Mouse (Mus musculus) lung, postnatal 0 days (tissue): ENCODE measurements around the gene Hist1h4a. TPM values are rescaled to one million over a fixed set of nuclear protein-coding genes. Genes with fewer than 3 reads are reported as not detected.
"Not testable (repeated sequence)": the region's sequence is repeated elsewhere in the genome, so short reads cannot be mapped to it uniquely, and the experiment has no call there.

Experiments used
- ATAC-seq: fragments of 200-750 bp; cut with Nextera tagmentation; 2 replicates; pipeline ENCODE4 v1.8.0; 2017; ENCODE audit warnings: moderate library complexity
- DNase-seq: peaks from one replicate; pipeline ENCODE4 v3.0.0-alpha.2; 2016; ENCODE audit warnings: low spot score
- H3K27ac ChIP-seq: fragments of 300-500 bp; sonication (generic); 2 replicates; pipeline ENCODE4 v1.5.1; 2014; ENCODE audit warnings: antibody characterized with exemption, mild to moderate bottlenecking, low read length, mixed read lengths
- H3K27me3 ChIP-seq: fragments of 300-500 bp; sonication (generic); replicated peaks from 2 replicates; pipeline ENCODE4 v1.6.1; 2014; ENCODE audit warnings: low read length, mixed read lengths; ENCODE audit not compliant: insufficient read depth
- H3K36me3 ChIP-seq: fragments of 300-500 bp; sonication (generic); 2 replicates; pipeline ENCODE4 v1.6.1; 2014; ENCODE audit warnings: low read length, mixed read lengths; ENCODE audit not compliant: insufficient read depth
- H3K4me1 ChIP-seq: fragments of 300-500 bp; sonication (generic); 2 replicates; pipeline ENCODE4 v1.6.1; 2014; ENCODE audit warnings: antibody characterized with exemption, low read depth, low read length, mixed read lengths; ENCODE audit not compliant: insufficient read depth
- H3K4me2 ChIP-seq: fragments of 300-500 bp; sonication (generic); replicated peaks from 2 replicates; pipeline ENCODE4 v1.6.1; 2014; ENCODE audit warnings: low read depth, mild to moderate bottlenecking, low read length, moderate library complexity, mixed read lengths
- H3K4me3 ChIP-seq: fragments of 300-500 bp; sonication (generic); 2 replicates; pipeline ENCODE4 v1.5.1; 2014; ENCODE audit warnings: low read depth, low read length
- H3K9ac ChIP-seq: fragments of 300-500 bp; sonication (generic); replicated peaks from 2 replicates; pipeline ENCODE4 v1.6.1; 2014; ENCODE audit warnings: low read depth, mild to moderate bottlenecking
- H3K9me3 ChIP-seq: fragments of 300-500 bp; sonication (generic); 2 replicates; pipeline ENCODE4 v1.6.1; 2016; ENCODE audit warnings: low read length, mixed read lengths
- CTCF ChIP-seq: IDR thresholded peaks from 2 replicates; pipeline ENCODE4 v1.5.1; 2016; ENCODE audit warnings: antibody characterized with exemption, mild to moderate bottlenecking
- EP300 ChIP-seq: IDR thresholded peaks from 2 replicates; pipeline ENCODE4 v1.6.1; 2016; ENCODE audit warnings: antibody characterized with exemption, mild to moderate bottlenecking, control low read depth
- WGBS: fragments of 180-500 bp; shearing (Covaris S2); extraction: QIAGEN DNeasy Blood & Tissue Kit; methylation state at CpG from one replicate; pipeline ENCODE4 v1.1.7; 2014; 5-methylcytosine and 5-hydroxymethylcytosine counted together
- polyA plus RNA-seq: library from polyadenylated mRNA; unstranded; fragments of >200 nt; fragmentation: Nextera tagmentation; extraction: Ambion mirVana; gene quantifications from 2 replicates; pipeline ENCODE4 v1.2.1, GENCODE M21; 2015

Gene Hist1h4a
- polyA plus RNA-seq, 1 experiment from 2014 or later: 0.26 TPM

DNA sequence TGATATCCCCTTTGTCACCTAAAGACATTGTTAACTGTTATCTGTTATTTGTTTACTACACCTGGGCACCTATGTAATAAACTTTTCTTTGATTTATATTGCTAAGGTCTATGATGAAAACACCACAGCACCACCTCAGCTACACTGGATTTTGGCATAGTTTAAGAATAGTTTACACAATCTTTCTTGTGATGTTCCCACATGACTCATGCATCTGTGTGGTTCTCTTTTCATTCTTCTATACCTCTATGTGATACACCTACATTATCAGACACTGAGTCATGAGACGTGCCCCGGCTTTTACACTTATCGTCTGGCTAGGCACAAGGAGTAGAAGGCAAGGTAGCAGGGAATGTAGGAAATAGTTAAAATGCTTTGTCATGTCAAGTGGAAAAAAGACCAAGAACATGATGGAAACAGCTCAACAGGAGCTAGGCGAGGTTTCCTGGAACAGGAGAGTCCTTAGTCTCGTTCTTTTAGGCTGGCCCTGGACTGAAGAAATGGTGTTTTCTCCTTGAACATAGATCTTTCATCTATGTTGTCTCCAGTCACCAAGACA is 11.4 kb downstream of the Hist1h4a start:
- no peak overlapping the region for H3K27ac ChIP-seq
- WGBS: 86% methylated on average over 5 of the region's 5 CpGs

DNA sequence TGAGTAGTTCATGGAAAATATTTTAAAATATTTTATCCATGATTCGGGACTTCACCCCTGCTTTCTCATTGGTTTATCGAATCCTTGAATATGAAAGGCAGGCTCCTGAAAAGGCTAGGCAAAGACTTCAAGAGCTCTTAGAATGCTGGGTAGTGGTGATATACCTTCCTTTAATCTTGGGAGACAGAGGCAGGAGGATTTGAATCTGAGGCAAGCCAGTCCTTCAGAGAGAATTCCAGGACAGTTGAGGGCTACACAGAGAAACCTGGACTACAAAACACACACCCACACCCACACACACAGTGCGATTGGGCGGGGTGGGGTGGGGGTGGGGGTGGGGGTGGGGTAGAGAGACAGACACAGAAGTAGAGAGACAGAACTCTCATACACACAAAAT is 13.1 kb downstream of the Hist1h4a start:
- Histone ChIP-seq H3K9me3 (no peaks in the 10 kb centered on the region), H3K27me3 (no peaks in the 10 kb centered on the region), H3K4me2 (no peak overlapping the region), H3K4me3 (no peak overlapping the region), H3K36me3 (no peaks in the 10 kb centered on the region), H3K4me1 (no peaks in the 10 kb centered on the region; the same call in 1 of the 2 replicates), H3K27ac (no peak overlapping the region), H3K9ac (no peak overlapping the region)
- WGBS: 3% methylated on average over 4 of the region's 4 CpGs
- ATAC-seq: no peak
- TF ChIP-seq EP300 (no peak), CTCF (no peak)
- no peak for DNase-seq

More for the DNA sequence above, 11.4 kb downstream of the Hist1h4a start:
- H3K9me3 ChIP-seq: no peaks in the 10 kb centered on the region
- no peak for TF ChIP-seq CTCF
- TF ChIP-seq EP300: peak; percentile 52; the same call in 1 of the 2 replicates
- ATAC-seq: no peak
- no peaks in the 10 kb centered on the region; the same call in 1 of the 2 replicates for H3K4me1 ChIP-seq
- H3K36me3 ChIP-seq: no peaks in the 10 kb centered on the region
- H3K9ac ChIP-seq: no peak overlapping the region
- DNase-seq: no peak
- no peak overlapping the region for H3K4me2 ChIP-seq
- no peaks in the 10 kb centered on the region for H3K27me3 ChIP-seq
- H3K4me3 ChIP-seq: no peak overlapping the region

DNA sequence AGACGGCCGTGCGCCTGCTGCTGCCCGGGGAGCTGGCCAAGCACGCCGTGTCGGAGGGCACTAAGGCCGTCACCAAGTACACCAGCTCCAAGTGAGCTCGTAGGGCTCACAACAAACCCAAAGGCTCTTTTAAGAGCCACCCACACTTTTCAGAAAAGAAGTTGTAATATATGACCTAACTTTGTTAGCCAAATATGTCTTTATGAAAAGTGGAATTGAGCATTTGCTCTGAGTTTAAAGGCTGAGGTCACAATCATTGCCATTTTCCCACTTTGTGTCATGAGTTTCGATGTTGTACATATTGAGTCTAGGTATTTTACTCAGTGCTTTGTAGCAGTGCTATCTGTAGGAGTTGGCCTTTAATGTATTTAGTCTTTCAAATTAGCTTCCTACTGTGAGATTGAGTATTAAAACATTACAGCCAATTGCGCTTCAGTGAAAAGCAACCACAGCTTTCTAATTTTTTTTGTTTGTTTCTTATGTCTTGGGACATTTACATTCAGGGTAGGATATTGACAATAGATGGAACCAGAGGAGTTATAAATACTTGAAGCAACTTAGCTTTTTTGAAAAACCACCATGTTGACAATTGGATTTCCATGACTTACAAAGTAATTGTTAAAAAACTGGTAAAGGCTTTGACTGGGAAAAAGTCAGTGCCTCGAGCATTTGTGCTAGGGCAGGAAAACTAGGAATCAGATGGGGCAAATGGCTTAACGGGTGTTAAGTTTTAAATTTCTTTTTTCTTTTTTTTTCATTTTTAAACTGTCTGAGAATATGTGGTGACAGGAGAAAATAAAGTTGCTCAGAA is 13.7 kb downstream of the Hist1h4a start:
- Histone ChIP-seq H3K27ac (peak overlapping the region; percentile 91), H3K9me3 (no peaks in the 10 kb centered on the region), H3K4me1 (no peaks in the 10 kb centered on the region; the same call in 1 of the 2 replicates), H3K27me3 (no peaks in the 10 kb centered on the region), H3K9ac (no peak overlapping the region), H3K4me3 (peak overlapping the region; percentile 20; the same call in 1 of the 2 replicates), H3K36me3 (no peaks in the 10 kb centered on the region), H3K4me2 (peak overlapping the region; percentile 46)
- TF ChIP-seq EP300: no peak
- TF ChIP-seq CTCF: no peak
- 4% methylated on average over 9 of the region's 13 CpGs for WGBS
- DNase-seq: no peak
- ATAC-seq: peak; percentile 8

DNA sequence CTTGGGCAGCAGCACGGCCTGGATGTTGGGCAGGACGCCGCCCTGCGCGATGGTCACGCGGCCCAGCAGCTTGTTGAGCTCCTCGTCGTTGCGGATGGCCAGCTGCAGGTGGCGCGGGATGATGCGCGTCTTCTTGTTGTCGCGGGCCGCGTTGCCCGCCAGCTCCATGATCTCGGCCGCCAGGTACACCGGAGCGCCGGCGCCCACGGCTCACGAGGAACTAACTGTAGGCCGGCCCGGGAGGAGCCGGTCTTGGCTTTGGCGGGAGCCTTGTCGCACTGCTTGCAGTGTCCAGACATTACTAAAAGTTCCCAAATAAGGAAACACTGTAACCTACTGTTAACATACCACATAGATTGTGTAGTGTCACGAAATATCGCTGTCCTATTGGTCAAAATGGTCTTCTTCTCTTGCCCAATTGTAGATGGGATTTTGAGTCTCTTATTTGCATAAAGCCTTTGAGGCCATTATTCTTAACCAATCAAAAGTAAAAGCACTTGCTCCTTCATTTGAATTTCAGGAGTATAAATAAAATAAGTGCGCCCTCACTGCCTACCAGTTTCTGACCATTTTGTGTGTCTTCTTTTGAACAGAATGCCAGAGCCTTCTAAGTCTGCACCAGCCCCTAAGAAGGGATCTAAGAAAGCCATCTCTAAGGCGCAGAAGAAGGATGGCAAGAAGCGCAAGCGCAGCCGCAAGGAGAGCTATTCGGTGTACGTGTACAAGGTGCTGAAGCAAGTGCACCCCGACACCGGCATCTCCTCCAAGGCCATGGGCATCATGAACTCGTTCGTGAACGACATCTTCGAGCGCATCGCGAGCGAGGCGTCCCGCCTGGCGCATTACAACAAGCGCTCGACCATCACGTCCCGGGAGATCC is 14.6 kb downstream of the Hist1h4a start, which contains the start of gene Hist1h2bb:
Hist1h2bb (plus strand) TSS at position 534 of the 880 bp plus-strand sequence.
- H3K4me2 ChIP-seq: peak within 1 kb of the TSS; percentile 55
- not testable (repeated sequence) for H3K9ac ChIP-seq, H3K36me3 ChIP-seq, H3K4me1 ChIP-seq, H3K9me3 ChIP-seq, H3K27me3 ChIP-seq
- H3K4me3 ChIP-seq: peak within 1 kb of the TSS; percentile 20
- DNase-seq (peak; percentile 99), ATAC-seq (peak; percentile 92)
- TF ChIP-seq CTCF: peak; percentile 40
- TF ChIP-seq EP300: peak; percentile 93
- under 1% methylated on average over 35 of the region's 58 CpGs for WGBS
- H3K27ac ChIP-seq: peak within 1 kb of the TSS; percentile 91

DNA sequence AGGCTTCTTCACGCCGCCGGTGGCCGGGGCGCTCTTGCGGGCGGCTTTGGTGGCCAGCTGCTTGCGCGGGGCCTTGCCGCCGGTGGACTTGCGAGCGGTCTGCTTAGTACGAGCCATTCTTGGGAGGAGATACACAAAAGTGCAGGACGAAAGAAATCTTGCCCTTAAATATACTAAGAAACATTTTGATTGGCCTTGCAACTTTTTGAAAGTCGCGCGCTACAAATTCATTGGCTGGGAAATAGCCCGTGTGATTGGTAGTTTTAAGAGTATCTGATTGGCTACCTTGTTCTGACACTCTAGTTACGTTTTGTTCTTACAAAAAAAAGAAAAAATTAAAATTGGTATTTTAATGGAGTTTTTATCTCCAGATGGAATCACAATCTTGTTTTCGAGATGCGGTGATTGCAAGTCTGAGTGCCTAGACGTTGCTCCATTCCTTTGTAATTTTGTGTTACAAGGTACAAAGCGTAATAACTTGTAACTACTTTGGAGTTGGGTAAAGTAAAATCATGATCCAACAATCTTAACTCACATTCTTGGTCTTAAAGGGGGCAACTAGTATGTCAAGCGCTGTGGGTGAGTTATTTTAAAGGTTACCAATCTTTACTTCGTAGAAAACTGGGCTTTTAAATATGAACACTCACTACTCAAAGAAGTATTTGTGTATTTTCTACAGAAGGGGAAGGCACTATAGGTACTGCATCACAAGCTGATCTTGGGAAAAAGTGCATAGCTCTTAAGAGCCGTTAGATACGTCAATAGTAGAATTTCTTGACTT is 15.5 kb downstream of the Hist1h4a start, which contains the start of gene Hist1h3c:
Hist1h3c (minus strand) TSS at position 222 of the 781 bp plus-strand sequence.
- H3K4me3 ChIP-seq: peak within 1 kb of the TSS; percentile 20
- no peak within 1 kb of the TSS for H3K9ac ChIP-seq
- WGBS: under 1% methylated on average over 22 of the region's 28 CpGs
- no peaks in the 10 kb centered on the region for H3K9me3 ChIP-seq
- no peaks in the 10 kb centered on the region for H3K36me3 ChIP-seq
- peak within 1 kb of the TSS; percentile 91 for H3K27ac ChIP-seq
- H3K4me1 ChIP-seq: no peaks in the 10 kb centered on the region; the same call in 1 of the 2 replicates
- ATAC-seq: peak; percentile 59
- H3K27me3 ChIP-seq: no peaks in the 10 kb centered on the region
- peak; percentile 97 for DNase-seq
- H3K4me2 ChIP-seq: peak within 1 kb of the TSS; percentile 55
- TF ChIP-seq EP300: peak; percentile 32; the same call in 1 of the 2 replicates
- TF ChIP-seq CTCF: no peak
